Mouse (Mus musculus): ENCODE measurements around the gene Stk11ip. TPM values are rescaled to one million over a fixed set of nuclear protein-coding genes. Genes with fewer than 3 reads are reported as not detected.

Stk11ip gene
- polyA plus RNA-seq, 1 experiment from 2014 or later, result 27.6 TPM

DNA sequence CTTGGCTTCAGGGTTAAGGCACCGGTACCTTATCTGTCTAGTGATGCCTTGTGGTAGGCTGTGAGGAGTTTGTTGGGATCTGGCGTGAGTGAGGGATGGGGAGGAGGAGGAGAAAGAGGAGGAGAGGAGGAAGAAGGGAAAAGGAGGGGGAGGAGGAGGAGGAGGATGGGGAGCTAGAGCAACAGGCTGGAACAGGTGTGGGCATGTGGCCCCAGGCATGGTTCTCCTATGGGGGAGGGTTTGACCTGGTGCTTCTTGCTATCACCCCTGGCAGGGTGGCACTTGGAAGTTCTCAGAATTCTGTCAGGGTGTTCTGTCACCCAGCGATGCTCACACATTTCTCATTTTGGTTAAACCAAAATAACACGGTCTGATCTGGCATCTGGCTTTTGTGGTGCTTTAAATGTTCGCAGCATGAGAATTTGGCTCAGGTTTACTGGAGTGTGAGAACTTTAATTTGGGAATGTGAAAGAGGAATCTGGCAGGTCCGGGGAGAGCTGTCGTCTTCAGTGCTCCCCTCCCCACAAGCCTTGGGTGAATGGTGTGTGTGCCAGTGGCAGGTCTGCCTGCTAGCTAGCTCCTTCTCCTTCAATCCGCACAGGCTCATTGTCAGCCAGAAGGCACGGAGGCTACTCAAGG is 34.9 kb downstream of the Stk11ip start:
- Histone ChIP-seq H3K4me3 (ENCODE audit: low read depth, low read length) (no peak overlapping the region), H3K4me1 (replicated peaks; ENCODE audit: control insufficient read depth, insufficient read depth, low read length) (no peaks in the 10 kb centered on the region; the same call in 1 of the 2 replicates), H3K4me2 (ENCODE audit: low read depth, low read length, severe bottlenecking) (no peak overlapping the region), H3K9ac (ENCODE audit: low read length) (no peak overlapping the region), H3K9me3 (ENCODE audit: control insufficient read depth, low read length) (no peaks in the 10 kb centered on the region), H3K36me3 (ENCODE audit: control insufficient read depth, insufficient read depth, low read length) (no peaks in the 10 kb centered on the region; the same call in 1 of the 2 replicates), H3K27ac (ENCODE audit: low read depth, low read length) (no peak overlapping the region), H3K27me3 (ENCODE audit: control insufficient read depth, insufficient read depth, low read length) (no peaks in the 10 kb centered on the region)
- DNase-seq (ENCODE audit: low spot score), result no peak
- WGBS, result 90% methylated on average over 9 of the region's 9 CpGs
- no peak for ATAC-seq (replicated peaks; ENCODE audit: low FRiP score)

- no peaks in the 10 kb centered on the region for H3K36me3 ChIP-seq (ENCODE audit: control insufficient read depth, insufficient read depth, low read length)
- no peak for ATAC-seq (replicated peaks; ENCODE audit: low FRiP score)
These were observed 35.7 kb downstream of the Stk11ip start for GRCm38 (mm10) chr1:75557041-75557440.

DNA sequence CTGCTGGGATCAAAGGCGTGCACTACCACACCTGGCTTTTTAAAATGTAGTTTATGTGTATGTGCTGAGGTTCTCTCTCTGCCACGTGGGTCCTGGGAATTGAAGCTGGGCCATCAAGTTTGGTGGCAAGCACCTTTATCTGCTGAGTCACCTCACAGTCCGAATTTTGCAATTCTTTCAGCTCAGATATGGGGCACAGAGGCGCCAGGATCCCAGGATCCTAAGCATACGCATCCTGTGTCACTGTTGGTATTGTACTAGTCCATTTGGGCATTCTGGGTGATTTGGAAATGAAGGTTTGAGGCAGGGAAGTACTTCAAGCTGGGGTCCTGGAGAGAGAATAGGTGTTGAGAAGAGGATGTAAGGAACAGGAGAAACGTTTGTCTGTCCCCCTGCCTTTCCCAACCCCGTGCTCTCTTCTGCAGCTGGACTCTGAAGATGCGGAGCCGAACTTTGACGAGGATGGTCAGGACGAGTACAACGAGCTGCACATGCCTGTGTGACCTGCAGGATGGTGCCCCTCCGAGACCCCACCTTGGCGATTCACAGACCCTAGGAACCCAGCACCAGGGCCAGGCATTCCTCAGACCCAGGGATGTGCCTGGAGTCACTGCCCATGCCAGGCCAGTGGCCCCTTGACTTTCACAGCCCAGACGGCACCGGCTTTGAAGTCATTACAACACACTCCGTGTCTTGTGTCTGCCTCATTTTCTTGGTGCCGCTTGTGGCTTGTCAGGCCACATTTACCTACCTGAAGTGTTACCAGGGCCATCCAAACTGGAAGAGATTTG is 37.3 kb downstream of the Stk11ip start:
- no peak overlapping the region for H3K9ac ChIP-seq (ENCODE audit: low read length)
- no peaks in the 10 kb centered on the region for H3K36me3 ChIP-seq (ENCODE audit: control insufficient read depth, insufficient read depth, low read length)
- no peaks in the 10 kb centered on the region for H3K9me3 ChIP-seq (ENCODE audit: control insufficient read depth, low read length)
- H3K4me2 ChIP-seq (ENCODE audit: low read depth, low read length, severe bottlenecking), result no peak overlapping the region
- no peak overlapping the region for H3K27ac ChIP-seq (ENCODE audit: low read depth, low read length)
- 91% methylated on average over 18 of the region's 18 CpGs for WGBS
- ATAC-seq (replicated peaks; ENCODE audit: low FRiP score), result no peak
- no peak overlapping the region for H3K4me3 ChIP-seq (ENCODE audit: low read depth, low read length)
- no peaks in the 10 kb centered on the region for H3K27me3 ChIP-seq (ENCODE audit: control insufficient read depth, insufficient read depth, low read length)
- DNase-seq (ENCODE audit: low spot score), result no peak
- no peaks in the 10 kb centered on the region; the same call in 1 of the 2 replicates for H3K4me1 ChIP-seq (replicated peaks; ENCODE audit: control insufficient read depth, insufficient read depth, low read length)

More at GRCm38 (mm10) chr1:75557041-75557440, 35.7 kb downstream of the Stk11ip start:
- H3K27me3 ChIP-seq (ENCODE audit: control insufficient read depth, insufficient read depth, low read length), result no peaks in the 10 kb centered on the region
- no peak overlapping the region for H3K4me3 ChIP-seq (ENCODE audit: low read depth, low read length)
- H3K4me1 ChIP-seq (replicated peaks; ENCODE audit: control insufficient read depth, insufficient read depth, low read length), result no peaks in the 10 kb centered on the region; the same call in 1 of the 2 replicates
- no peaks in the 10 kb centered on the region for H3K9me3 ChIP-seq (ENCODE audit: control insufficient read depth, low read length)
- no peak overlapping the region for H3K4me2 ChIP-seq (ENCODE audit: low read depth, low read length, severe bottlenecking)
- H3K9ac ChIP-seq (ENCODE audit: low read length), result no peak overlapping the region
- no peak overlapping the region for H3K27ac ChIP-seq (ENCODE audit: low read depth, low read length)
- WGBS, result 93% methylated on average over 7 of the region's 7 CpGs
- no peak for DNase-seq (ENCODE audit: low spot score)

GRCm38 (mm10) chr1:75559212-75559925 is 38.0 kb downstream of the Stk11ip start:
- no peaks in the 10 kb centered on the region for H3K27me3 ChIP-seq (ENCODE audit: control insufficient read depth, insufficient read depth, low read length)
- no peaks in the 10 kb centered on the region for H3K36me3 ChIP-seq (ENCODE audit: control insufficient read depth, insufficient read depth, low read length)
- 7% methylated on average over 17 of the region's 17 CpGs for WGBS
- no peaks in the 10 kb centered on the region; the same call in 1 of the 2 replicates for H3K4me1 ChIP-seq (replicated peaks; ENCODE audit: control insufficient read depth, insufficient read depth, low read length)
- peak; percentile 93 for ATAC-seq (replicated peaks; ENCODE audit: low FRiP score)
- no peaks in the 10 kb centered on the region for H3K9me3 ChIP-seq (ENCODE audit: control insufficient read depth, low read length)
- H3K9ac ChIP-seq (ENCODE audit: low read length), result peak overlapping the region; percentile 41
- peak overlapping the region; percentile 40; the same call in 1 of the 2 replicates for H3K4me2 ChIP-seq (ENCODE audit: low read depth, low read length, severe bottlenecking)
- DNase-seq (ENCODE audit: low spot score), result peak; percentile 95
- no peak overlapping the region for H3K27ac ChIP-seq (ENCODE audit: low read depth, low read length)
- H3K4me3 ChIP-seq (ENCODE audit: low read depth, low read length), result no peak overlapping the region

DNA sequence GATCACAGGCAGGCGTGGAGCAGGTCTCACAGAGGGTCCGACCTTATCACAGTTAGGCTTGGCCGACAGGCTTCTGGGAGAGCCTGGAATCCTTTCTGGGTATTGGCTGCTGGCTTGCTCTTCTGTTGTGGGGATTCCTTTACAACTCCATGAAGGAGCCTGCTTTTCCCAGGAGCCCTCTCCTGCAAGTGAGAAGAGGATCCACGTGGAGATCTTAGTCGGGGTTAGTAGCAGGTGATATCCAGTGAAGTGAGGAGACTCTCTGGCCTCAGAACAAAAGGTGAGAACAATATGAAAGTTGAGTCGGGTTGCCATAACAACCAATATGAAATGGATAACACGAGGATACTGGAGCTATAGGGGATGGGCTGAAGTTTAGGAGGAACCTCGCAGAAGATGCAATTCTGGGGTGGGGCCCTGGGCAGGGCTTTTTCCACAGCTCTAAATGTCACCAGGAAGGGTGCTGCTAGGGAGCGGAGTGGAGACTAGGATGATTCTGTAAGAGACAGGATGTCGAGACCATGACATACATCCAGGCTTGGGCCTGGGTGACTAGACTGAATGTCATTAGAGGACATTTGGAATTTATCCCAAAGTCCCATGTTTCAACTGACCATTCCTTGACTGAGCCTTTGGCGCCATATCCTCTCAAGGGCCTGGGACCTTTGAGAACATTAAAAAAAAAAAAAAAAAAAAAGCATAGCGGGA is 39.0 kb downstream of the Stk11ip start:
- Histone ChIP-seq H3K36me3 (ENCODE audit: control insufficient read depth, insufficient read depth, low read length) (no peaks in the 10 kb centered on the region), H3K9ac (ENCODE audit: low read length) (no peak overlapping the region; the same call in 1 of the 2 replicates), H3K4me1 (replicated peaks; ENCODE audit: control insufficient read depth, insufficient read depth, low read length) (no peaks in the 10 kb centered on the region; the same call in 1 of the 2 replicates), H3K4me2 (ENCODE audit: low read depth, low read length, severe bottlenecking) (no peak overlapping the region), H3K9me3 (ENCODE audit: control insufficient read depth, low read length) (no peaks in the 10 kb centered on the region), H3K27me3 (ENCODE audit: control insufficient read depth, insufficient read depth, low read length) (no peaks in the 10 kb centered on the region), H3K4me3 (ENCODE audit: low read depth, low read length) (no peak overlapping the region), H3K27ac (ENCODE audit: low read depth, low read length) (no peak overlapping the region)
- DNase-seq (ENCODE audit: low spot score) (no peak), ATAC-seq (replicated peaks; ENCODE audit: low FRiP score) (no peak)
- WGBS, result 85% methylated on average over 12 of the region's 12 CpGs

DNA sequence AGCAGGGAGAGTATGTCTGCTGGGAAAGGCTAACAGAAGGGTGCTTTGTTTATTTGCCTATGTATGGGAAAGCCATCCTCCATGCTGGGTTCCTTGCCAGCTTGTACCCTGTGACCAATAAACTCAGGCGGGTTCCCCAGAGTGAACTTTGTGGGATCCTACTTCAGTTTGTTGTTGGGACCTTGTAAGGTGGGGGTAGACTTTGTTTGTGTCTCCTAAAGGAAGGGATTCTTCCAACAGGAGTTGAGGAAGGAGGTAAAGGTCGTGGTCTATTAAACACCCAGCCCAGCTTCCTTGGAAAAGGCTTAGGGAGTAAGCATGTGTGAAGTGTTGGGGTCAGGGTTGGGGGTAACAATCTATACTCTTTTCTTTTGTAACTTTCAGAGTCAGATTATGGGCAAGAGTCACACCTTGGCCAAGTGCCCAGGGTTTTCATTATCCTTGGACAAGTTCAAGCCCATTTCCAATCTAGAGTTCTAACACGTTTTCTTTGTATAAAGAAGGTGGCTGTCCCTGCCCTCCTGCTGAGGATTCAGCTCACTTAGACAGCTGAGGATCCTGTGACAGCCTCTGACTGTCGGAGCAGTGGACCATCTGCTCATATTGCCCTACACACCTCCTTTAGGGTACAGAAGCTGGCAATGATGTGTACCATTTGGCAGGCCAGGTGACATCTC is 40.0 kb downstream of the Stk11ip start:
- no peak for ATAC-seq (replicated peaks; ENCODE audit: low FRiP score)
- Histone ChIP-seq H3K4me1 (replicated peaks; ENCODE audit: control insufficient read depth, insufficient read depth, low read length) (no peaks in the 10 kb centered on the region; the same call in 1 of the 2 replicates), H3K4me2 (ENCODE audit: low read depth, low read length, severe bottlenecking) (no peak overlapping the region), H3K9ac (ENCODE audit: low read length) (no peak overlapping the region), H3K4me3 (ENCODE audit: low read depth, low read length) (no peak overlapping the region), H3K27me3 (ENCODE audit: control insufficient read depth, insufficient read depth, low read length) (no peaks in the 10 kb centered on the region), H3K36me3 (ENCODE audit: control insufficient read depth, insufficient read depth, low read length) (no peaks in the 10 kb centered on the region), H3K9me3 (ENCODE audit: control insufficient read depth, low read length) (no peaks in the 10 kb centered on the region), H3K27ac (ENCODE audit: low read depth, low read length) (no peak overlapping the region)
- DNase-seq (ENCODE audit: low spot score), result no peak
- WGBS, result 62% methylated on average over 4 of the region's 4 CpGs

- no peak for DNase-seq (ENCODE audit: low spot score)
These were observed 40.5 kb downstream of the Stk11ip start for GRCm38 (mm10) chr1:75561898-75562238.

GRCm38 (mm10) chr1:75564102-75564501 is 42.8 kb downstream of the Stk11ip start:
- Histone ChIP-seq H3K9me3 (ENCODE audit: control insufficient read depth, low read length) (no peaks in the 10 kb centered on the region), H3K4me3 (ENCODE audit: low read depth, low read length) (no peak overlapping the region), H3K9ac (ENCODE audit: low read length) (no peak overlapping the region), H3K4me2 (ENCODE audit: low read depth, low read length, severe bottlenecking) (no peak overlapping the region), H3K27ac (ENCODE audit: low read depth, low read length) (no peak overlapping the region), H3K4me1 (replicated peaks; ENCODE audit: control insufficient read depth, insufficient read depth, low read length) (no peaks in the 10 kb centered on the region; the same call in 1 of the 2 replicates), H3K36me3 (ENCODE audit: control insufficient read depth, insufficient read depth, low read length) (no peaks in the 10 kb centered on the region), H3K27me3 (ENCODE audit: control insufficient read depth, insufficient read depth, low read length) (no peaks in the 10 kb centered on the region)
- no peak for ATAC-seq (replicated peaks; ENCODE audit: low FRiP score)
- WGBS, result 89% methylated on average over 2 of the region's 2 CpGs
- no peak for DNase-seq (ENCODE audit: low spot score)

More at GRCm38 (mm10) chr1:75561898-75562238, 40.5 kb downstream of the Stk11ip start:
- no peak overlapping the region for H3K4me2 ChIP-seq (ENCODE audit: low read depth, low read length, severe bottlenecking)
- no peaks in the 10 kb centered on the region for H3K9me3 ChIP-seq (ENCODE audit: control insufficient read depth, low read length)
- 78% methylated on average over 1 of the region's 1 CpGs for WGBS
- no peak overlapping the region for H3K9ac ChIP-seq (ENCODE audit: low read length)
- H3K27me3 ChIP-seq (ENCODE audit: control insufficient read depth, insufficient read depth, low read length), result no peaks in the 10 kb centered on the region
- H3K36me3 ChIP-seq (ENCODE audit: control insufficient read depth, insufficient read depth, low read length), result no peaks in the 10 kb centered on the region
- no peaks in the 10 kb centered on the region; the same call in 1 of the 2 replicates for H3K4me1 ChIP-seq (replicated peaks; ENCODE audit: control insufficient read depth, insufficient read depth, low read length)
- ATAC-seq (replicated peaks; ENCODE audit: low FRiP score), result no peak
- no peak overlapping the region for H3K4me3 ChIP-seq (ENCODE audit: low read depth, low read length)
- H3K27ac ChIP-seq (ENCODE audit: low read depth, low read length), result no peak overlapping the region
